Mouse (Mus musculus) small intestine, adult 2 months (tissue): ENCODE results near the gene Gm26620.

ENCODE experiments used
- CTCF ChIP-seq: fragments of 200-500 bp; IDR thresholded peaks from 2 replicates; pipeline ENCODE4 v1.5.1; 2012; ENCODE audit warnings: low read depth, mild to moderate bottlenecking, control low read depth, inconsistent platforms, low read length, moderate library complexity, mixed read lengths; ENCODE audit not compliant: insufficient replicate concordance, insufficient read length; ENCODE audit errors: extremely low read depth
- POLR2A ChIP-seq: fragments of 200-500 bp; IDR thresholded peaks from 2 replicates; pipeline ENCODE4 v1.6.1; 2012; ENCODE audit warnings: low read depth, mild to moderate bottlenecking, control low read depth, inconsistent platforms, low read length, moderate library complexity

- TF ChIP-seq CTCF = no peak
- TF ChIP-seq POLR2A = no peak
Observed at GRCm38 (mm10) chr1:170857369-170857768, 27.5 kb upstream of the Gm26620 start.
